Mouse (Mus musculus): ENCODE data around the gene Exo5. TPM values are rescaled to one million over a fixed set of nuclear protein-coding genes. Genes with fewer than 3 reads are reported as not detected.
A peak's percentile ranks its signal among the peaks of the same experiment; 100 is the strongest.

The Exo5 gene
- polyA plus RNA-seq, 1 experiment from 2014 or later: 26.9 TPM

DNA sequence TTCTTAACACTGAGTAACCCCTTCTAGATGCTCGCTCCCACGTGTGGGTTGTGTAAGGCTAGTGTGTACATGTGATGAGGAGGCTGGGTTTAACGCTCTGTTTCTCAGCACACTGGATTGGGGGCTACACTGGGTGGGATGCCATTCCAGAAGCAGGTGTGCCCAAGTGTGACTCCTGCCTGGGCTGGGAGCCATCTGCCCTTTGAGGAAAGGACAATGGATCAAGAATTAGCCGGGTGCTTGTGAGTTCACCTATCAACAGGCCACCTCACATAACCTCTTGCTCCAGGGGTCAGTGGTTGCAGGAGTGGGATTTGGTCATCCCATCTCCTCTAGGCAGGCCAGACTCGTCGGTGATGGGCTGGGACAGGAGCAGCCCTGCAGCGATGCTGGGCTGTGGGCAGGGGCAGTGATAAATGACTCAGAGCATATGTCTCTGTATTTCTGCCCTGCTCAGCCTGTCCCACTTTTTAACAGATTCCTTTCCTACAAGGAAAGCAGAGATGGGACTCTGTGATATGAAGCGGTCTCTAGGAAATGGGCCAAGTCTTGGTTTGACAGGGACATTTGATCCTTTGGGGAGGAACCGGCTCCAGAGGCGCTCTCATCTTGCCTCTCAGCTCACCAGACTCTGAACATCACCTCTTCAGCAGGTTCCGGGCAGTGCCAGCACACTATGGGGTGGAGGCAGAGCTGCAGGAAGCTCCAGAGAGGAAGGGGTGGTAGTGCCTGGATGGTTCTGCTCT, 31.0 kb downstream of the Exo5 start:
- no peaks in the 10 kb centered on the region for H3K9me3 ChIP-seq (ENCODE audit: control insufficient read depth, low read length)
- no peak overlapping the region for H3K4me2 ChIP-seq (ENCODE audit: low read depth, low read length)
- no peaks in the 10 kb centered on the region for H3K27me3 ChIP-seq (replicated peaks; ENCODE audit: control insufficient read depth, insufficient read depth, low read length)
- no peaks in the 10 kb centered on the region for H3K4me1 ChIP-seq (ENCODE audit: control insufficient read depth, insufficient read depth, low read length)
- no peak overlapping the region for H3K4me3 ChIP-seq (ENCODE audit: low read length)
- H3K27ac ChIP-seq (ENCODE audit: low read length): no peak overlapping the region
- WGBS: 64% methylated on average over 11 of the region's 11 CpGs
- H3K36me3 ChIP-seq (ENCODE audit: control insufficient read depth, insufficient read depth, low read length): no peaks in the 10 kb centered on the region
- ATAC-seq: no peak
- no peak overlapping the region for H3K9ac ChIP-seq (ENCODE audit: low read depth, low read length)

- Histone ChIP-seq H3K4me1 (ENCODE audit: control insufficient read depth, insufficient read depth, low read length) (no peaks in the 10 kb centered on the region), H3K9ac (ENCODE audit: low read depth, low read length) (no peak overlapping the region), H3K27me3 (replicated peaks; ENCODE audit: control insufficient read depth, insufficient read depth, low read length) (no peaks in the 10 kb centered on the region), H3K4me2 (ENCODE audit: low read depth, low read length) (no peak overlapping the region), H3K9me3 (ENCODE audit: control insufficient read depth, low read length) (no peaks in the 10 kb centered on the region), H3K4me3 (ENCODE audit: low read length) (no peak overlapping the region), H3K27ac (ENCODE audit: low read length) (no peak overlapping the region), H3K36me3 (ENCODE audit: control insufficient read depth, insufficient read depth, low read length) (no peaks in the 10 kb centered on the region)
- WGBS: 47% methylated on average over 1 of the region's 1 CpGs
- ATAC-seq: no peak
Measured at GRCm38 (mm10) chr4:120892516-120892915, 32.3 kb downstream of the Exo5 start.

DNA sequence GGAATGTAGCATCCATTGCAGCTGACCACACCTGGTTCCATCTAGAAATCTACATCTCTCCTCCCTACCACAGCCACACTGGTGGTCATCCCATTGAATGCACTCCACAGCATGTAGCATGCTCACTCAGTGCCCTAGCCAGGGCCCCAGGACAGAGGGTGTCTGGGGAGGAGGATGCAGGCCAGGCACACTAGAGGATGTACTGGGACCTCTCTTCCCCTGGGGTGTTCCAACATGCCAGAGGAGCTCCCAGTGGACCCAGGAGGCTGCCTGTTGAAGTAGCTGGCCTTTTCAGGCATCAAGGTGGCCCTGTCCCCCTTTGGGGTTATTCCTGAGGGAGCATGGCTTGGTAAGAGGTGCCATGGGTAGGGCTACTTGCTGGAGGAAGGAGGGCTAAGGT, 32.9 kb downstream of the Exo5 start:
- H3K27ac ChIP-seq (ENCODE audit: low read length): no peak overlapping the region
- no peaks in the 10 kb centered on the region for H3K36me3 ChIP-seq (ENCODE audit: control insufficient read depth, insufficient read depth, low read length)
- no peak for ATAC-seq
- H3K27me3 ChIP-seq (replicated peaks; ENCODE audit: control insufficient read depth, insufficient read depth, low read length): no peaks in the 10 kb centered on the region
- H3K9me3 ChIP-seq (ENCODE audit: control insufficient read depth, low read length): no peaks in the 10 kb centered on the region
- no peak overlapping the region for H3K4me2 ChIP-seq (ENCODE audit: low read depth, low read length)
- no peak overlapping the region for H3K9ac ChIP-seq (ENCODE audit: low read depth, low read length)
- no peaks in the 10 kb centered on the region for H3K4me1 ChIP-seq (ENCODE audit: control insufficient read depth, insufficient read depth, low read length)
- no peak overlapping the region for H3K4me3 ChIP-seq (ENCODE audit: low read length)

DNA sequence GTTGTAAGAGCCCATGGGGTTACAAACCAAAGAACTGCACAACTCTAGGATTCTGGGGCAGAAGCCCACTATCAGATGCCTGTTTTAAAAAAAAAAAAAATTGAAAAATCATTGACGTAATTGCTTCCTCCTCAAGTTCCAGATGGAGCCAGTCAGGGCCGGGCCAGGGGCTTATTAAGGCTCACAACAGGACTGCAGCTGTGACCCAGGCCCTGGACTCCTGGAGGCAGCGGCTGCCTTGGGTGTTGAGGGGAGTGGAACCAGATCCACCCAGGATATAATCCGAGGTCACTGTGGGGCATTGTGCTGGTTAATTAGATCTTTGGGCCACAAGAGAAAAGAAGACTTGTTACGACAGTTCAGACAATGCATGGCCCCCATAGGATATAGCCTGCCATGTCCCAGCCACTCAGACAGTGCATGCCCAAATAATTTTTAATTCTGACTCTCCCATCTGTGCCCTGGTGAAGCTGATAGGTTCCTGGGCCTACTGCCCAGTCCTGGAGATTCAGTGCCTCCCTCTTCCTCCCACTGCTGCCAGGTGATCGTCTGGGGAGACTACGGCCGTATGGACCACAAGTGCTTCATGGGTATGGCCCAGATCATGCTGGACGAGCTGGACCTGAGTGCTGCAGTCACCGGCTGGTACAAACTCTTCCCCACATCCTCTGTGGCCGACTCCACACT, 33.9 kb downstream of the Exo5 start:
- no peaks in the 10 kb centered on the region for H3K27me3 ChIP-seq (replicated peaks; ENCODE audit: control insufficient read depth, insufficient read depth, low read length)
- H3K27ac ChIP-seq (ENCODE audit: low read length): no peak overlapping the region
- H3K4me1 ChIP-seq (ENCODE audit: control insufficient read depth, insufficient read depth, low read length): peaks cover under 1% of the 10 kb centered on the region
- ATAC-seq: no peak
- no peak overlapping the region for H3K4me2 ChIP-seq (ENCODE audit: low read depth, low read length)
- H3K36me3 ChIP-seq (ENCODE audit: control insufficient read depth, insufficient read depth, low read length): no peaks in the 10 kb centered on the region
- H3K9me3 ChIP-seq (ENCODE audit: control insufficient read depth, low read length): no peaks in the 10 kb centered on the region
- H3K9ac ChIP-seq (ENCODE audit: low read depth, low read length): no peak overlapping the region
- WGBS: 61% methylated on average over 11 of the region's 11 CpGs
- no peak overlapping the region for H3K4me3 ChIP-seq (ENCODE audit: low read length)

DNA sequence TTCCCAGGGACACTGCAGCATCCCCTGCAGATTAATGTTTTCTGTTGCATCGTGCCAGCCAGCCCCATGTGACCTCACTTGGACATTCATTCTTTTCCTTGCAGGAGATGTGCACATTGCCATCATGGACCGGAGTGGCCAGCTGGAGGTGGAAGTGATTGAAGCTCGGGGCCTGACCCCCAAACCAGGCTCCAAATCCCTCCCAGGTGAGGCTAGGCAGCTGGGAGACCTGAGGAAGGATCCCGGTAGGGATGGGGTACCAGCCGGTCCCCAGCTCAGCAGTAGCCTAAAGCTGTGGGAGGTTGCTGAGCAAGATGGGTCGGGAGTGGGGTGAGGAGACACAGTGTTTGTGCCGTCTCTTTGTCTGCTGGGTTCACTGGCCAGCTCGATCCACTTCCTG, 35.9 kb downstream of the Exo5 start:
- no peak overlapping the region for H3K4me2 ChIP-seq (ENCODE audit: low read depth, low read length)
- WGBS: 67% methylated on average over 8 of the region's 8 CpGs

GRCm38 (mm10) chr4:120887381-120888112, 37.3 kb downstream of the Exo5 start:
- Histone ChIP-seq H3K27ac (ENCODE audit: low read length) (no peak overlapping the region), H3K4me3 (ENCODE audit: low read length) (no peak overlapping the region), H3K36me3 (ENCODE audit: control insufficient read depth, insufficient read depth, low read length) (no peaks in the 10 kb centered on the region), H3K4me1 (ENCODE audit: control insufficient read depth, insufficient read depth, low read length) (peaks cover 4% of the 10 kb centered on the region), H3K4me2 (ENCODE audit: low read depth, low read length) (no peak overlapping the region), H3K27me3 (replicated peaks; ENCODE audit: control insufficient read depth, insufficient read depth, low read length) (no peaks in the 10 kb centered on the region), H3K9ac (ENCODE audit: low read depth, low read length) (no peak overlapping the region), H3K9me3 (ENCODE audit: control insufficient read depth, low read length) (no peaks in the 10 kb centered on the region)
- 33% methylated on average over 8 of the region's 8 CpGs for whole genome bisulfite sequencing
- peak; percentile 50; the same call in 1 of the 2 replicates for ATAC-seq

More for the DNA sequence above, 35.9 kb downstream of the Exo5 start:
- Histone ChIP-seq H3K27ac (ENCODE audit: low read length) (no peak overlapping the region), H3K9ac (ENCODE audit: low read depth, low read length) (no peak overlapping the region; the same call in 1 of the 2 replicates), H3K9me3 (ENCODE audit: control insufficient read depth, low read length) (no peaks in the 10 kb centered on the region), H3K36me3 (ENCODE audit: control insufficient read depth, insufficient read depth, low read length) (no peaks in the 10 kb centered on the region), H3K27me3 (replicated peaks; ENCODE audit: control insufficient read depth, insufficient read depth, low read length) (no peaks in the 10 kb centered on the region), H3K4me3 (ENCODE audit: low read length) (no peak overlapping the region), H3K4me1 (ENCODE audit: control insufficient read depth, insufficient read depth, low read length) (peaks cover 4% of the 10 kb centered on the region)
- no peak for ATAC-seq

- Histone ChIP-seq H3K36me3 (ENCODE audit: control insufficient read depth, insufficient read depth, low read length) (no peaks in the 10 kb centered on the region), H3K4me1 (ENCODE audit: control insufficient read depth, insufficient read depth, low read length) (peaks cover 4% of the 10 kb centered on the region), H3K4me2 (ENCODE audit: low read depth, low read length) (no peak overlapping the region), H3K27ac (ENCODE audit: low read length) (no peak overlapping the region), H3K4me3 (ENCODE audit: low read length) (no peak overlapping the region), H3K27me3 (replicated peaks; ENCODE audit: control insufficient read depth, insufficient read depth, low read length) (no peaks in the 10 kb centered on the region), H3K9me3 (ENCODE audit: control insufficient read depth, low read length) (no peaks in the 10 kb centered on the region), H3K9ac (ENCODE audit: low read depth, low read length) (no peak overlapping the region)
- WGBS: 81% methylated on average over 5 of the region's 5 CpGs
- no peak for ATAC-seq
Measured at GRCm38 (mm10) chr4:120886811-120887210, 38.0 kb downstream of the Exo5 start.

GRCm38 (mm10) chr4:120886131-120886530, 38.7 kb downstream of the Exo5 start:
- no peaks in the 10 kb centered on the region for H3K9me3 ChIP-seq (ENCODE audit: control insufficient read depth, low read length)
- H3K4me1 ChIP-seq (ENCODE audit: control insufficient read depth, insufficient read depth, low read length): peaks cover 4% of the 10 kb centered on the region
- no peak overlapping the region for H3K4me2 ChIP-seq (ENCODE audit: low read depth, low read length)
- H3K9ac ChIP-seq (ENCODE audit: low read depth, low read length): no peak overlapping the region
- H3K4me3 ChIP-seq (ENCODE audit: low read length): no peak overlapping the region
- no peak overlapping the region for H3K27ac ChIP-seq (ENCODE audit: low read length)
- WGBS: 33% methylated on average over 4 of the region's 4 CpGs
- H3K27me3 ChIP-seq (replicated peaks; ENCODE audit: control insufficient read depth, insufficient read depth, low read length): no peaks in the 10 kb centered on the region
- ATAC-seq: no peak
- H3K36me3 ChIP-seq (ENCODE audit: control insufficient read depth, insufficient read depth, low read length): no peaks in the 10 kb centered on the region
